Mouse (Mus musculus) neural tube, embryonic 14.5 days (tissue): ENCODE measurements around the gene Dctd. TPM values are rescaled to one million over a fixed set of nuclear protein-coding genes. Genes with fewer than 3 reads are reported as not detected.
A peak's percentile ranks its signal among the peaks of the same experiment; 100 is the strongest.

ENCODE experiments used
- ATAC-seq: fragments of 200-750 bp; cut with Nextera tagmentation; 2 replicates; pipeline ENCODE4 v1.8.0; 2017; ENCODE audit warnings: low read depth, mild to moderate bottlenecking, moderate TSS enrichment, moderate library complexity
- H3K27ac ChIP-seq: fragments of 300-500 bp; sonication (generic); 2 replicates; pipeline ENCODE4 v1.5.1; 2014; ENCODE audit warnings: low read depth, mild to moderate bottlenecking, control low read depth, low read length, moderate library complexity, mixed read lengths
- H3K27me3 ChIP-seq: fragments of 300-500 bp; sonication (generic); 2 replicates; pipeline ENCODE4 v1.6.1; 2014; ENCODE audit warnings: low read length; ENCODE audit not compliant: control insufficient read depth, insufficient read depth
- H3K36me3 ChIP-seq: fragments of 300-500 bp; sonication (generic); 2 replicates; pipeline ENCODE4 v1.6.1; 2014; ENCODE audit warnings: low read length, mixed read lengths; ENCODE audit not compliant: control insufficient read depth, insufficient read depth
- H3K4me1 ChIP-seq: fragments of 300-500 bp; sonication (generic); 2 replicates; pipeline ENCODE4 v1.6.1; 2014; ENCODE audit warnings: low read length; ENCODE audit not compliant: control insufficient read depth, insufficient read depth
- H3K4me2 ChIP-seq: fragments of 300-500 bp; sonication (generic); 2 replicates; pipeline ENCODE4 v1.6.1; 2014; ENCODE audit warnings: mild to moderate bottlenecking, low read depth, low read length, control low read depth
- H3K4me3 ChIP-seq: fragments of 300-500 bp; sonication (generic); 2 replicates; pipeline ENCODE4 v1.5.1; 2014; ENCODE audit warnings: low read depth, low read length, control low read depth, mixed read lengths
- H3K9ac ChIP-seq: fragments of 300-500 bp; sonication (generic); replicated peaks from 2 replicates; pipeline ENCODE4 v1.6.1; 2014; ENCODE audit warnings: low read depth, mild to moderate bottlenecking, control low read depth, low read length, mixed read lengths
- H3K9me3 ChIP-seq: fragments of 300-500 bp; sonication (generic); 2 replicates; pipeline ENCODE4 v1.6.1; 2016; ENCODE audit warnings: low read length; ENCODE audit not compliant: control insufficient read depth
- WGBS: fragments of 180-500 bp; shearing (Covaris S2); extraction: QIAGEN DNeasy Blood & Tissue Kit; methylation state at CpG from one replicate; pipeline ENCODE4 v1.1.7; 2014; 5-methylcytosine and 5-hydroxymethylcytosine counted together
- polyA plus RNA-seq: library from polyadenylated mRNA; unstranded; fragments of >200 nt; fragmentation: Nextera tagmentation; extraction: Ambion mirVana; gene quantifications from 2 replicates; pipeline ENCODE4 v1.2.1, GENCODE M21; 2014

Dctd gene
- 9.9 and 12.9 TPM in 2 replicates for polyA plus RNA-seq

DNA sequence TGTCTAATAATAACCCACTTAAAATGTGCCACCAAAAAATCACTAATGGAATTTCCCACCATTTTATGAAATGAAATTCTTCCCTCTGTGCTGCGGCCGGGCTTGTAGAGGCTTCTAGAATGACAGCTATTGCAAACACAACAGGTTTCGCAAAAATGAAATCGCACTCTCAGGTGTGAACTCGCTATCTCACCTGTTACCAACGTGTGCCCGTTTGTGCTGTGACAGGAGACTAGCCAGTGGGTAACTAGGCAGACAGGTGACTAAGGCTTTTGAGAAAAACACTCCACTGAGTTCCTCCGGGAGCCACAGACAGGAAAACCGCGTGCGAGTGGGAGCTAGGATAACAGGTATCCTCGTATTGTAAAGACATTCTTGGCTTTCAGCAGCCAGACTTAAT lies at the start of gene Dctd:
Gene Dctd (plus strand): TSS at position 301 of the 400 bp plus-strand sequence.
- peak within 1 kb of the TSS; percentile 55 for H3K4me2 ChIP-seq
- H3K27me3 ChIP-seq = no peaks in the 10 kb centered on the region
- H3K36me3 ChIP-seq = no peaks in the 10 kb centered on the region
- 0 out of 2 replicates have a peak, but pooled peaks cover 4% of the 10 kb centered on the region for H3K4me1 ChIP-seq
- no peak for ATAC-seq
- H3K9me3 ChIP-seq = no peaks in the 10 kb centered on the region
- H3K27ac ChIP-seq = no peak within 1 kb of the TSS
- H3K9ac ChIP-seq = no peak within 1 kb of the TSS
- H3K4me3 ChIP-seq = peak within 1 kb of the TSS; percentile 22; the same call in 1 of the 2 replicates
- 92% methylated on average over 12 of the region's 12 CpGs for WGBS

DNA sequence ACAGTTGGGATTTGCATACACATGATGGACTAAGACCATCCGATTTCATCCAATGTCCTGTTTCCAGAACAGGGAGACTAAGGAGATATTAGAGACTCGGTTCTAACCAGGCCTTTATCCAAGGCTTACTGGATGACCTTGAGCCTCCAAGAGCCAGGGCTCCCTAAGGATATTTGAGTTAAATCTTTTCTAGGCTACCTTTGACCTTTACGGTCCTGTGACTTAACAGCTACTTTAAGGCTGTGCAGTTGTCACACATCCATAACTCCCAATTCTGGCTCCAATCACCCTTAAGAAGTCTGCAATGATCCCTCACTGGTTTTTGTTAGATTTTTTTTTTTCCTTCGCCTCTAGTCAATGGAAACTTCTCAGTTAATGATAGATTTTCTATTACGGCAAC lies 45.3 kb upstream of the Dctd start:
- Histone ChIP-seq H3K27ac (no peak overlapping the region), H3K27me3 (no peaks in the 10 kb centered on the region), H3K9ac (no peak overlapping the region), H3K36me3 (no peaks in the 10 kb centered on the region), H3K9me3 (no peaks in the 10 kb centered on the region), H3K4me3 (no peak overlapping the region), H3K4me2 (no peak overlapping the region), H3K4me1 (no peaks in the 10 kb centered on the region)
- ATAC-seq = no peak
- WGBS = 89% methylated on average over 5 of the region's 5 CpGs

DNA sequence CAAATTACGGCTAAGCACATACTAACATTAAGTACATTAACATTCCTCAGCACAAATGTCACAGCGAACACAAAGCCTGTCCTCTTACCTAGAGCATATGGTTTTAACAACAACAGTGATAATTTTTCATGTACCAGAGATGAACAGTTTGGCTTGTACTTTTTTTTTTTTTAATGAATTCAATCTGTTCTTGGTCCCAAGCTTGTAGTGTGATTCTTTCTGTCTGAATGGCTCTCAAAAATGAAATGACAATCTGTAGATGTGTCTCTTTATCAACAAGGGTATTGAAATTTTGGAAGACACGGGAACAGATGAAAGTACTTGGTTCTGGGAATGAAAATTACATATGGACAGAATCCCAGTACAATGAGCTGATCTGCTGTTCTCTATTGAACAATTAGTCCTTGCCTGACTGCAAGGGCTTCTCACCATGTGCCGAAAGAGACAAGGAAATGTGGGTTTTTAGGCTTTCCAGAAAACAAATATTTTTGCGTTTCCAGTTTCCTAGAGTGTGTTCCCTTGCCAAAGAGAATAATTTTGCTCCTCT lies 35.3 kb upstream of the Dctd start:
- WGBS = 84% methylated on average over 5 of the region's 5 CpGs

DNA sequence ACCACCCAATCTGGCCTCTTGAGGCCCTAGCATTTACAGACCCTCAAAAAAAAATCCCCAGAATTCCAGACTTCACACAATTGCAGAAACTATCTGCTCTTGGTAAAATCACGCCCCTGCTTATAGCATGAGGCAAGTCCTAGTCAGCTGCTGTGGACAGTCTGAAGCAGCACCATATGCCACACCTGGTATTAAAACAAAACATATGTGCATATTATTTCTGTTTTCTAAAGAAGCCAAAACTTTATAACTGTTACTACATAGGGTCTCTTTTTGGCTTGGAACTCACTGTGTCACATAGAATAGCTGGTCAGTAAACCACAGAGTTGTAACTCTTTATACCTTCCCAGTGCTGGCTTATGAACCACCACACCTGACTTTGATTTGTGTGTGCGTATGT lies 24.7 kb upstream of the Dctd start:
- WGBS = 90% methylated on average over 2 of the region's 2 CpGs
- H3K4me2 ChIP-seq = no peak overlapping the region
- no peaks in the 10 kb centered on the region for H3K27me3 ChIP-seq
- no peak for ATAC-seq
- no peaks in the 10 kb centered on the region for H3K36me3 ChIP-seq
- no peak overlapping the region for H3K27ac ChIP-seq
- no peak overlapping the region for H3K4me3 ChIP-seq
- no peak overlapping the region for H3K9ac ChIP-seq
- no peaks in the 10 kb centered on the region for H3K4me1 ChIP-seq
- H3K9me3 ChIP-seq = no peaks in the 10 kb centered on the region

More for the DNA sequence above, 35.3 kb upstream of the Dctd start:
- Histone ChIP-seq H3K36me3 (no peaks in the 10 kb centered on the region), H3K4me2 (no peak overlapping the region), H3K4me1 (no peaks in the 10 kb centered on the region), H3K27me3 (no peaks in the 10 kb centered on the region), H3K4me3 (no peak overlapping the region), H3K27ac (no peak overlapping the region), H3K9ac (no peak overlapping the region), H3K9me3 (no peaks in the 10 kb centered on the region)
- no peak for ATAC-seq

DNA sequence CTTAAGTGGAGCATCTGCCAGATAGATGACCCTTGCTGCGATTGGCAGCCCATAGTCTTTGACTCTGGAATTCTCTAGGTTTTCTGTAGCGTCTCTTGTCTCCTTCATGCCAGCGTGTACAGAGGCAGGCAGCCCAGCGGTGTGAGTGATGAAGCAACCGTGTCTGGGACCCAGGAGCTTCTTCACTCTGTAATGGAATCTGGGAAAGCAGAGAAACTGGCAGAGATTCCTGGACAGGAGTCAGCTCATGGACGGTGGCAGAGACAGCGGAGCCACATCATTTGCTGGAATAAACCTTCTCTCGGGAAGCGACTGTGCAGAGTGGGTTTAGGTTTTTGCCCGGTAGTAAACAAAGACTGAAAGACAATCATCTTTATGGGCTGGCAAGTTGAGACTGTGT lies 16.5 kb upstream of the Dctd start:
- no peak overlapping the region for H3K4me2 ChIP-seq
- H3K36me3 ChIP-seq = no peaks in the 10 kb centered on the region
- H3K9me3 ChIP-seq = no peaks in the 10 kb centered on the region
- H3K27ac ChIP-seq = no peak overlapping the region
- ATAC-seq = no peak
- H3K4me1 ChIP-seq = no peaks in the 10 kb centered on the region
- 75% methylated on average over 10 of the region's 10 CpGs for WGBS
- H3K27me3 ChIP-seq = no peaks in the 10 kb centered on the region
- no peak overlapping the region for H3K4me3 ChIP-seq
- no peak overlapping the region for H3K9ac ChIP-seq

DNA sequence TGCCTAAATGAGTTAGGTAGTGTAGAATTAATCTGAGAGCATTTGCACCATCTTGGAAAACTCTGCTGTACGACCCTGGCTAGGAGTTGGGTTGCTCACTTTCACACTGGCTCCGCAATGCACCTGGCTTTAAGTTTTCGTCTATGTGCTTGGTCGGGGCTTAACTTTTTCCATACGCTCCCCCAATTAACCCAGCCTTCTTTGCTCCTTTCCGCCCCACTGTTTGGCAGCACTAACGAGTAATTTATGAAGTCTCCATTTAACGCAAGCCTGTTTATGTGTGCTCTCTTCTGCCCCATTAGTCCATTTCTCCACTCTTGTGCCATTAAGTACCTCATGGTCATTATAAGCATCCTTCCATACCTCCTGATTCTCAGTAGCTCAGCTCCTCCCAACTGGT lies 8.2 kb upstream of the Dctd start:
- no peak overlapping the region for H3K4me3 ChIP-seq
- no peaks in the 10 kb centered on the region for H3K4me1 ChIP-seq
- no peak overlapping the region for H3K4me2 ChIP-seq
- H3K9me3 ChIP-seq = no peaks in the 10 kb centered on the region
- no peak overlapping the region for H3K9ac ChIP-seq
- H3K27ac ChIP-seq = no peak overlapping the region
- no peaks in the 10 kb centered on the region for H3K27me3 ChIP-seq
- 69% methylated on average over 8 of the region's 8 CpGs for WGBS
- no peak for ATAC-seq
- no peaks in the 10 kb centered on the region for H3K36me3 ChIP-seq

DNA sequence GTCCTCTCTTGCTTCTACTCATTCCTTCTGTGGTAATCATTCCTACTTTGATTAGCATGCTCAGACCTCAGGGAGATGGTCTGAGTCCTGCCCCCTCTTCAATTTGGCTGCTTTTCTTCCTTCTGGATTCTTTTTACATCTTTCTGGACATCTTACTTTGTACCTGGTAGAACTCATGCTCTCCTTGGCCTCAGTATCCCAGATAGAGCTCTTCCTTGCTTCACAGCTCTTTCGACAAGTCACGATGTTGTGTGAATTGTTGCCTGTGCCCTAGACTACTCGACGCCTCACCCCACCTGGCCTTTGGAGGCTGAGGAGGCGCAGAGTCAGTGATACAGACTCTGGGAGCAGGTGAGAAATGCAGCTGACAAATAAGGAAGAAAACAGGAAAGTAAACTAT lies 3.5 kb upstream of the Dctd start:
- Histone ChIP-seq H3K4me1 (0 out of 2 replicates have a peak, but pooled peaks cover 4% of the 10 kb centered on the region), H3K9ac (no peak overlapping the region), H3K4me2 (no peak overlapping the region), H3K27me3 (no peaks in the 10 kb centered on the region), H3K9me3 (no peaks in the 10 kb centered on the region), H3K4me3 (no peak overlapping the region), H3K36me3 (no peaks in the 10 kb centered on the region), H3K27ac (no peak overlapping the region)
- ATAC-seq = no peak
- WGBS = 92% methylated on average over 5 of the region's 5 CpGs

DNA sequence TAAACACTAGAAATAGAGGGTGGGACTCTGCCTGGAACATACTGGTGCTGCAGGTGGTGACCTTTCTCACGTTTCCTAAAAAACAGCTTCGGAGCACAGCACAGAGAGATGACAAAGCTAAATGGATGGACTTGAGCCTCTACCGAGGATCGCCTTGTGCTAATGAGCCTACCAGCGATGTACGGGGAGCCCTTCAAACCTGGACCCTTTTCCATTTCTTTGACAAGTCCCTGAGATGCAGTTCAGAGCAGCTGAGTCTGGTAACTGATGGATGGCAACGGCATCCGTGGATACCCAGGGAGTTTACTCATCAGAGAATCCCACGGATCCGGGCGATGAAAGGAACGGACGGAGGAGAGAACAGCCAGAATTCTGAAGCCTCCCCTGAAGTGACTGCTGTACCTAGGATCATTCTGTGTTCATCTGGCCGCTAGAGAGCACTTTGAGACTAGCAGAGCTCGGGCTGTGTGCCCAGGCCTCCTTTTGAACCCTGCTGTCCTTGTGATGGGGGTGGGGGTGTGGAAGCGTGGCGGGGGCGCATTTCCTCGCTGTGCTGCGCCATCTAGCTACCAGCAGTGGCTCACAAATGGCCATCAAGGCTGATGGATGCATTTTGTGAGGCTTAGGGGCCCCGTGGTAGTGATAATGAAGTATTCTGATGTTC lies 1.6 kb upstream of the Dctd start:
- WGBS = 6% methylated on average over 21 of the region's 21 CpGs
- peak overlapping the region; percentile 72; the same call in 1 of the 2 replicates for H3K27ac ChIP-seq
- peak overlapping the region; percentile 55 for H3K4me2 ChIP-seq
- peak overlapping the region; percentile 51 for H3K9ac ChIP-seq
- no peaks in the 10 kb centered on the region for H3K27me3 ChIP-seq
- H3K36me3 ChIP-seq = no peaks in the 10 kb centered on the region
- peak; percentile 95 for ATAC-seq
- peak overlapping the region; percentile 22 for H3K4me3 ChIP-seq
- H3K4me1 ChIP-seq = 0 out of 2 replicates have a peak, but pooled peaks cover 4% of the 10 kb centered on the region
- no peaks in the 10 kb centered on the region for H3K9me3 ChIP-seq

DNA sequence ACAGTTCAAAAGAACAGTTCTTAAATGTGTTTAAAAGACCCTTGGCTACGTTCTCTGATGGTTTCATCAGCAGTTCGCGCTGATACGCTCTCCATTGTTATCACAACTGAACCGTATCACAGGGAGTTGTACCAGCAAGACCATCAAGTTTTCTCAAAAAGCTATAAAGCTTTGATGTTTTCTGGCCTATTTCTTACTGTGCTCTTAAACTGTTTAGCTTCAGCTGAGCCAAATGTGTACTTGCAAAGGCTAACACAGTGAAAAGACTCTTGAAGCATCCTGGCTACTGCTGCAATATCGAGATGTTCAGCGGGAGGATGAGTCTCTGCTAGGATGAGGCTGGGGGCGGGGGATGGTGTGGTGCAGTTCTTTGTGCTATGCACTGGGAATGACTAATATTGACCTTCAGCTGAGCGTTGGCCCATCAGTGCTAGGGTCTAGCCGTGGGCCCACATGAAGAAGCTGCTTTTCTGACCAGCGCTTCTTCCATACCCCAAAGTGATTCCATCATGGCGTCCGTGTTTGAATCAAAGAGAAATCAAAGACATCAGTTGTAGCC lies 732 bp upstream of the Dctd start:
- no peak overlapping the region for H3K27ac ChIP-seq
- peak overlapping the region; percentile 22; the same call in 1 of the 2 replicates for H3K4me3 ChIP-seq
- H3K27me3 ChIP-seq = no peaks in the 10 kb centered on the region
- H3K36me3 ChIP-seq = no peaks in the 10 kb centered on the region
- ATAC-seq = peak; percentile 22; the same call in 1 of the 2 replicates
- H3K9me3 ChIP-seq = no peaks in the 10 kb centered on the region
- H3K9ac ChIP-seq = no peak overlapping the region
- 0 out of 2 replicates have a peak, but pooled peaks cover 4% of the 10 kb centered on the region for H3K4me1 ChIP-seq
- peak overlapping the region; percentile 55 for H3K4me2 ChIP-seq
- 48% methylated on average over 13 of the region's 13 CpGs for WGBS
